Mouse (Mus musculus): ENCODE measurements around the gene Tenm3. TPM values are rescaled to one million over a fixed set of nuclear protein-coding genes. Genes with fewer than 3 reads are reported as not detected.

Gene Tenm3
- polyA plus RNA-seq, 1 experiment, result 12.8 TPM

DNA sequence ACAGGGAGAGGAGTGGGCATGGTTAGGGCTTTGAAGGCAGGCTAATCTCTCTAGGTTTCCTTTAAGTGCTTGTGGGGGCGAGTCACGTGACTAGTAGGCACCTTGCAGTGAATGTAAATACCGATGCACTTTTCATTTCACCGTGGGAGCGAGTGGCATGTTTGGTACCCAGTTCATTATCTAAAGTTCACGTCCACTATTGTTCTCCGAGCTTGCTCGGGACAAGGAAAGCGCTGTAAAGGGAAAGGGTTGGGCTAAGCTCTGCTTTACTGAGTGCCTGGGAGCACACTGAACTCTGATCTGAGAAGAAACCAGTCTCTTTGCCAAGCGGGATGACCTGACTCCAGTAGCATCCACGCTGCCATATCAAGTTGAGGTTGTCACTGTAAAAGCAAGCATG lies 619.0 kb downstream of the Tenm3 start:
- no peaks in the 10 kb centered on the region for H3K79me2 ChIP-seq (ENCODE audit: control insufficient read depth, insufficient read depth)
- no peak overlapping the region for H3K4me3 ChIP-seq
- H3K4me2 ChIP-seq (ENCODE audit: low read depth), result no peak overlapping the region

DNA sequence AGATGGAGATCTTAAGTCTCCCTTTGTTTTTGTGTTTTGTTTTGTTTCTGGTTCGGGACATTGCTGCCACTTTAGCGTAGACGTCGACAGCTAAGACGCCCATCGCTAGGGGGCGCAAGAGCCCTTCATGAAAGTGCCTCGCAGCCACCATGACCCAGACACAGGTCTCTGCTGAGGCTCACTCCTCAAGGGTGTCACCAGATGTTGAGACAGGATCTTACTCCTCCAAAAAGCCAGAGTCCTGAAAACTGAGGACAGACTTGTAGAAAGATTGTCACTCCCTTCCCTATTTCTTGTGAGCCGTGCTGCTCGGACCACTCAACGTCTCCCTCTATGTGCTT lies 621.4 kb downstream of the Tenm3 start:
- Histone ChIP-seq H3K27me3 (ENCODE audit: control insufficient read depth, insufficient read depth, insufficient read length) (no peaks in the 10 kb centered on the region), H3K4me3 (peak overlapping the region; percentile 11), H3ac (ENCODE audit: control insufficient read depth, insufficient read length) (no peak overlapping the region), H3K79me2 (ENCODE audit: control insufficient read depth, insufficient read depth) (no peaks in the 10 kb centered on the region), H3K4me2 (ENCODE audit: low read depth) (peak overlapping the region; percentile 76), H3K36me3 (ENCODE audit: control insufficient read depth, insufficient read depth) (no peaks in the 10 kb centered on the region)
- TF ChIP-seq REST (IDR thresholded peaks at IDR 0.05; ENCODE audit: insufficient read depth, insufficient read length) (no peak), TCF3 (IDR thresholded peaks at IDR 0.05; ENCODE audit: insufficient read length, low read depth) (no peak)

More for the DNA sequence above, 619.0 kb downstream of the Tenm3 start:
- Histone ChIP-seq H3ac (ENCODE audit: control insufficient read depth, insufficient read length) (no peak overlapping the region), H3K27me3 (ENCODE audit: control insufficient read depth, insufficient read depth, insufficient read length) (no peaks in the 10 kb centered on the region), H3K36me3 (ENCODE audit: control insufficient read depth, insufficient read depth) (peaks cover 7% of the 10 kb centered on the region)
- TF ChIP-seq POLR2AphosphoS2 (IDR thresholded peaks at IDR 0.05; ENCODE audit: insufficient read length, low read depth) (no peak), MYOG (IDR thresholded peaks at IDR 0.05; ENCODE audit: control insufficient read depth in 1 of 3, insufficient read depth in 1 of 3, insufficient read length in 2 of 3, low read depth in 2 of 3) (no peak), SRF (IDR thresholded peaks at IDR 0.05; ENCODE audit: control insufficient read depth, insufficient read length, low read depth) (no peak), USF1 (IDR thresholded peaks at IDR 0.05; ENCODE audit: low read depth) (no peak), REST (IDR thresholded peaks at IDR 0.05; ENCODE audit: insufficient read depth, insufficient read length) (no peak), TCF12 (IDR thresholded peaks at IDR 0.05; ENCODE audit: insufficient read depth, poor library complexity, severe bottlenecking) (no peak), TCF3 (IDR thresholded peaks at IDR 0.05; ENCODE audit: insufficient read length, low read depth) (no peak), E2F4 (IDR thresholded peaks at IDR 0.05; ENCODE audit: insufficient read depth) (no peak), MAX (IDR thresholded peaks at IDR 0.05; ENCODE audit: low read depth) (no peak), POLR2A (IDR thresholded peaks at IDR 0.05; ENCODE audit: insufficient read length, low read depth) (no peak), CEBPB (IDR thresholded peaks at IDR 0.05; ENCODE audit: insufficient read depth, poor library complexity, severe bottlenecking) (no peak), MYOD1 (IDR thresholded peaks at IDR 0.05; ENCODE audit: control insufficient read depth in 1 of 3, insufficient read length in 2 of 3, low read depth in 2 of 3) (no peak)

DNA sequence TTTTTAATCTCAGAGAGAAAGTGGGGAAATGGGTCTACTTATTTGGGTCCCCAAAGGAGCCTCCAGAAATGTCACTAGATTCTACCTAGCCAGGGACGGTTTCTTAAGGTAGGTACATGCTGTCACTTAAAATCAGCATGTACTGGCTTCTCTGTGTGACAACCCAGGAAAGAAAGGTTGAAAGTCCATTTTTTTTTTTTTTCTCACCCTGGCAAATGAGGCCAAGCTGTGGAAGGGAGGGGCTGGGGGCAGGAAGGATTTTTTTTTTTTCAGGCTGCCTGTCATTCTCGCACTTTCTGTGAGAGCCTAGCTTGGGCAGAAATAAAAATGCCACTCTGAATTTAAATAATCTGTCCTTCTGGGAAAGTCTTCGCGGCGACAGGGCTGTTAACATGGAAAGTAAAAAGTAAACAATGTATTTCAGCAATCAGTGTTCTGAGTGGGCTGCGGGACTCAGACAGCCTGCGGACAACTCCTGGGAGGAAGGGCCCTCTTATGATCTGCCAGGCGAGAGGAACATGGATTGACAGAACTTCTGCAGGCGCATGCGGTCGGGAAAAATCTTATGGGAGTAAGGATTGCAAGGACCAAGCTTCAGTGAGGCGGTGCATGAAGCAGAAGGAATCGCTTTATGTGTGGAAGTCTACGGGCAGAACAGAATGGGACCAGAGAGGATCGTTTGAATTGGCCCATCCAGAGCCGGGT lies 621.9 kb downstream of the Tenm3 start:
- peak overlapping the region; percentile 11 for H3K4me3 ChIP-seq
- no peaks in the 10 kb centered on the region for H3K27me3 ChIP-seq (ENCODE audit: control insufficient read depth, insufficient read depth, insufficient read length)
- TF ChIP-seq POLR2A (IDR thresholded peaks at IDR 0.05; ENCODE audit: insufficient read length, low read depth) (no peak), MAX (IDR thresholded peaks at IDR 0.05; ENCODE audit: low read depth) (no peak), POLR2AphosphoS2 (IDR thresholded peaks at IDR 0.05; ENCODE audit: insufficient read length, low read depth) (no peak), MYOD1 (IDR thresholded peaks at IDR 0.05; ENCODE audit: control insufficient read depth in 1 of 3, insufficient read length in 2 of 3, low read depth in 2 of 3) (no peak), REST (IDR thresholded peaks at IDR 0.05; ENCODE audit: insufficient read depth, insufficient read length) (no peak), E2F4 (IDR thresholded peaks at IDR 0.05; ENCODE audit: insufficient read depth) (no peak), CEBPB (IDR thresholded peaks at IDR 0.05; ENCODE audit: insufficient read depth, poor library complexity, severe bottlenecking) (no peak), TCF12 (IDR thresholded peaks at IDR 0.05; ENCODE audit: insufficient read depth, poor library complexity, severe bottlenecking) (no peak), MYOG (IDR thresholded peaks at IDR 0.05; ENCODE audit: control insufficient read depth in 1 of 3, insufficient read depth in 1 of 3, insufficient read length in 2 of 3, low read depth in 2 of 3) (no peak), TCF3 (IDR thresholded peaks at IDR 0.05; ENCODE audit: insufficient read length, low read depth) (no peak), USF1 (IDR thresholded peaks at IDR 0.05; ENCODE audit: low read depth) (no peak)

DNA sequence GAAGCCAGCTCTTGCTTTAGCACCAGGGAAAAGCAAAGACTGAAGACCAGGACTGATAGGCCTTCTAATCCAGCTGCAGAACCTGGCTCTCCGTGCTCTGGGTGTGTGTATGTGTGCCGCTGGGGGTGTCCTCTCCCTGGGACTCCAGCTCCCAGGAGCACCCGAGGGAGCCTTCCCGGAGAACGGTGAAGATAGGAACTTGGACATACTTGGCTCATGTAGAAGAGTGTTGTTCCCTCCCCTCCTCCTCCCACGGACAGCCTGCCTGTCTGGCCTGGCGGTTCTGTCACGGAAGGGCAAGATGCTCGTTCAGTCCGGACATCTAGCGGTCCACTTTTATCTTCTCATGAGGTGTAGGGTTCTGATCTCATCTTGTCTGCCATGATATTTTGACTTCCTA lies 622.4 kb downstream of the Tenm3 start:
- Histone ChIP-seq H3ac (ENCODE audit: control insufficient read depth, insufficient read length) (no peak overlapping the region), H3K36me3 (ENCODE audit: control insufficient read depth, insufficient read depth) (no peaks in the 10 kb centered on the region), H3K4me3 (peak overlapping the region; percentile 11), H3K79me2 (ENCODE audit: control insufficient read depth, insufficient read depth) (no peaks in the 10 kb centered on the region), H3K27me3 (ENCODE audit: control insufficient read depth, insufficient read depth, insufficient read length) (no peaks in the 10 kb centered on the region), H3K4me2 (ENCODE audit: low read depth) (no peak overlapping the region)
- TF ChIP-seq TCF3 (IDR thresholded peaks at IDR 0.05; ENCODE audit: insufficient read length, low read depth) (no peak), USF1 (IDR thresholded peaks at IDR 0.05; ENCODE audit: low read depth) (no peak), MAX (IDR thresholded peaks at IDR 0.05; ENCODE audit: low read depth) (no peak), E2F4 (IDR thresholded peaks at IDR 0.05; ENCODE audit: insufficient read depth) (no peak), CEBPB (IDR thresholded peaks at IDR 0.05; ENCODE audit: insufficient read depth, poor library complexity, severe bottlenecking) (no peak), TCF12 (IDR thresholded peaks at IDR 0.05; ENCODE audit: insufficient read depth, poor library complexity, severe bottlenecking) (no peak), MYOD1 (IDR thresholded peaks at IDR 0.05; ENCODE audit: control insufficient read depth in 1 of 3, insufficient read length in 2 of 3, low read depth in 2 of 3) (no peak), POLR2AphosphoS2 (IDR thresholded peaks at IDR 0.05; ENCODE audit: insufficient read length, low read depth) (no peak), POLR2A (IDR thresholded peaks at IDR 0.05; ENCODE audit: insufficient read length, low read depth) (no peak), SRF (IDR thresholded peaks at IDR 0.05; ENCODE audit: control insufficient read depth, insufficient read length, low read depth) (no peak), REST (IDR thresholded peaks at IDR 0.05; ENCODE audit: insufficient read depth, insufficient read length) (no peak)

More for the DNA sequence above, 621.9 kb downstream of the Tenm3 start:
- Histone ChIP-seq H3K36me3 (ENCODE audit: control insufficient read depth, insufficient read depth) (no peaks in the 10 kb centered on the region), H3K4me2 (ENCODE audit: low read depth) (peak overlapping the region; percentile 76), H3ac (ENCODE audit: control insufficient read depth, insufficient read length) (no peak overlapping the region), H3K79me2 (ENCODE audit: control insufficient read depth, insufficient read depth) (no peaks in the 10 kb centered on the region)
